Mouse (Mus musculus): ENCODE measurements around the gene Angptl1.

- TF ChIP-seq POLR2A (IDR thresholded peaks at IDR 0.05; ENCODE audit: borderline replicate concordance, extremely low read depth, low read depth, low read length) (no peak), CTCF (IDR thresholded peaks at IDR 0.05; ENCODE audit: insufficient read depth, low read length) (no peak)
These were observed 31.7 kb downstream of the Angptl1 start for GRCm38 (mm10) chr1:156870028-156870427.

Data from lung, adult 2 months (tissue).